Mouse (Mus musculus) ES-Bruce4 (cell line): ENCODE measurements at regions not wholly inside any gene's neighbourhood (a gene's known extent, or its start where the extent isn't known, plus 50 kb on each side); places are given as distances from the start of the nearest gene placed in this dataset.

Experiments used
- CTCF ChIP-seq: IDR thresholded peaks from one replicate; pipeline ENCODE4 v1.8.1; 2011; ENCODE audit warnings: low read depth, low read length
- POLR2A ChIP-seq: IDR thresholded peaks from one replicate; pipeline ENCODE4 v1.8.1; 2011; ENCODE audit warnings: low read length; ENCODE audit not compliant: insufficient read depth

DNA sequence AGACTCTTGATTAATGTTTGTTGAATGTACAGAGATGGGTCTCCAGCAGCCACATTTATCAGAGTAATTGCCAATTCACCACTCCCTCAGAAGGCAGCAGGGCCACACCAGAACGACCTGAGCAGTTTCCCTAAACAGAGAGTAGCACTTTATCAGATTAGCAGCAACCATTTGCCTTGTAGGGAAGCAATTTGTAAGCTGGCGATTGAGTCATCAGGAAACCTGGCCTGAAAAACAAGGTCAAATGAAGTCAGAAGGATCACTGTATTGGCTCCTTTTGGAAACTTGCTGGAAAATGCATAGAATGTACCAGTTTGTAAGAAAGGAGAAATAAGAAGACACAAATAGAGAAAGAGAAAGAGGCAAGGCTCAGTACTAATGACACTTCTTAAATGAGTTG is 295.1 kb downstream of the Qdpr start:
- TF ChIP-seq POLR2A, result no peak
- TF ChIP-seq CTCF, result no peak
